Mouse (Mus musculus) testis, adult 2 months (tissue): ENCODE measurements around the gene Xlr5a. TPM values are rescaled to one million over a fixed set of nuclear protein-coding genes. Genes with fewer than 3 reads are reported as not detected.
"Not testable (repeated sequence)": the region's sequence is repeated elsewhere in the genome, so short reads cannot be mapped to it uniquely, and the experiment has no call there.

Experiments
- H3K27ac ChIP-seq: fragments of 200-500 bp; 2 replicates; pipeline ENCODE4 v1.5.1; 2012; ENCODE audit warnings: low read depth, low read length; ENCODE audit not compliant: control insufficient read depth, insufficient read depth
- H3K27me3 ChIP-seq: fragments of 200-500 bp; 2 replicates; pipeline ENCODE4 v1.6.1; 2012; ENCODE audit warnings: mild to moderate bottlenecking, low read length, moderate library complexity; ENCODE audit not compliant: control insufficient read depth, insufficient read depth
- H3K36me3 ChIP-seq: fragments of 200-500 bp; 2 replicates; pipeline ENCODE4 v1.6.1; 2012; ENCODE audit warnings: mild to moderate bottlenecking, low read length; ENCODE audit not compliant: control insufficient read depth, insufficient read depth
- H3K4me1 ChIP-seq: fragments of 200-500 bp; 2 replicates; pipeline ENCODE4 v1.6.1; 2012; ENCODE audit warnings: low read length; ENCODE audit not compliant: control insufficient read depth, insufficient read depth
- H3K4me3 ChIP-seq: fragments of 200-500 bp; 2 replicates; pipeline ENCODE4 v1.5.1; 2012; ENCODE audit warnings: low read depth, mild to moderate bottlenecking, low read length, moderate library complexity, mixed read lengths; ENCODE audit not compliant: control insufficient read depth
- CTCF ChIP-seq: fragments of 200-500 bp; IDR thresholded peaks from 2 replicates; pipeline ENCODE4 v1.5.1; 2012; ENCODE audit warnings: low read depth, mild to moderate bottlenecking, inconsistent platforms, low read length, moderate library complexity; ENCODE audit not compliant: control insufficient read depth, insufficient read depth, insufficient replicate concordance
- POLR2A ChIP-seq: fragments of 200-500 bp; IDR thresholded peaks from 2 replicates; pipeline ENCODE4 v1.6.1; 2012; ENCODE audit warnings: low read depth, mild to moderate bottlenecking, inconsistent platforms, low read length, moderate library complexity; ENCODE audit not compliant: control insufficient read depth
- polyA plus RNA-seq: library from polyadenylated mRNA; depleted of rRNA; stranded (reverse); fragments of >200 nt; gene quantifications from 2 replicates; pipeline ENCODE4 v1.2.3, GENCODE M21; 2012

The Xlr5a gene
- polyA plus RNA-seq, 1 experiment = 1.1 TPM

- Histone ChIP-seq H3K4me1 (no peaks in the 10 kb centered on the region), H3K27ac (no peak overlapping the region), H3K36me3 (no peaks in the 10 kb centered on the region), H3K27me3 (no peaks in the 10 kb centered on the region), H3K4me3 (no peak overlapping the region)
- no peak for TF ChIP-seq CTCF
- no peak for TF ChIP-seq POLR2A
Measured at GRCm38 (mm10) chrX:73312522-73312921, 19.7 kb upstream of the Xlr5a start.

- not testable (repeated sequence) for H3K4me1 ChIP-seq, H3K27me3 ChIP-seq, H3K36me3 ChIP-seq, H3K4me3 ChIP-seq, H3K27ac ChIP-seq
Measured at GRCm38 (mm10) chrX:73295745-73296144, 3.0 kb upstream of the Xlr5a start.

DNA sequence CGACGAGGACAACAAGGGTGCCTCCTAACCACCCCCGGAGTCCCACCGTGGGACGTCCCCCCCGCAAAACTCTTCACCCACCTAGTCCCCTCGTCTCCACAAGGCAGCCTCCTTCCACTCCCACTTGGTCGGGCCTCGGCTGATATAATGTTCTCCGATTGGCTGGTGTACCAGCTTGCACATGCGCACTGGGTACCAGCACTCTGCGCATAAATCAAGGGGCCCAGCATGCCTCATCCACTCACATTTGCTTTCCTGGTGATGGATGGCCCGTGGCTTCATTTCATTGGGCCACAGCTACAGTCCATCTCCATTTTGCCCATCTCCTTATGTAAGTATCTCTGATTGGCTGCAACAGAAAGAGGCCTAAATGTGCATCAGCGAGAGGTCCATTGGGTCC, 27.5 kb downstream of the Xlr5a start, which contains the start of gene Xlr3c:
Gene Xlr3c (minus strand): TSS at position 121 of the 400 bp plus-strand sequence.
- not testable (repeated sequence) for H3K4me1 ChIP-seq, H3K27ac ChIP-seq, H3K27me3 ChIP-seq, H3K36me3 ChIP-seq
- H3K4me3 ChIP-seq = peak within 1 kb of the TSS; percentile 9; the same call in 1 of the 2 replicates

DNA sequence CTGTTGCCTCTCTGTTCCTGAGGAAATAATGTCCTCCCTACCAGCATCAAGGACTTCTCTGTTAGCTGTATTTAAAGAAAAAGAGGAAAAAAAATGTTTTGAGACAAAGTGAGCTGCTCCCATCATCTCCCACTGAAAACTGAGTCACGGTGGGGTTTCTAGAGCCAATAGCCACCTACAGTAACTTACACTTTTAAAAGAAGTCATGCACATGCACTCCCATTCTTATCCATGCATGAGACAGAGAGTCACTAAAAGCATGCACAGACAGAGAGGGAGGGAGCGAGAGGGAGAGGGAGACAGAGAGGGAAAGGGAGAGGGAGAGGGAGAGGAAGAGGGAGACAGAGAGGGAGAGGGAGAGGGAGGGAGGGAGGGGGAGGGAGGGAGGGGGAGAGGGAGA, 30.3 kb downstream of the Xlr5a start:
- H3K27me3 ChIP-seq, H3K27ac ChIP-seq, H3K4me1 ChIP-seq, H3K4me3 ChIP-seq, H3K36me3 ChIP-seq: not testable (repeated sequence)

- not testable (repeated sequence) for H3K4me1 ChIP-seq, H3K36me3 ChIP-seq
Measured at GRCm38 (mm10) chrX:73242821-73243325, 49.9 kb downstream of the Xlr5a start, which contains the start of gene Xlr4c. Gene Xlr4c, minus strand, starts transcription at chrX:73243130.

DNA sequence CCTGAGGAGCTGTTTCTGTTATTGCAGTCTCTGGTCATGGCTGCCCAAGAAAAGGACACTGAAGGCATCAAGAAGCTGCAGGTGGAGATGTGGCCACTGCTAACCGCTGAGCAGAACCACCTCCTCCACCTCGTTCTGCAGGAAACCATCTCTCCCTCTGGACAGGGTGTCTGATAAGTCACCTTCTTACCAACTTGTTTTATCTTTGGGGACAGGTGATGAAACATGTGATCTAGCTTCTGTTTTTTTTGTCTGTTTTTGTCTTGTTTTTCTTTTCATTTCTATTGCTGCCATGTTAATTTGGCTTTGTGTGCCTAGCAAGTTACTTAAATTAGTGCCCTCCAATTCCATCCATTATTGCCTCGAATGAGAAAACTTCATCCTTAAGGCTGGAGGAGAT, 63.5 kb downstream of the Xlr5a start:
- no peak for TF ChIP-seq CTCF
- no peak for TF ChIP-seq POLR2A
- Histone ChIP-seq H3K4me3 (peak overlapping the region; percentile 95), H3K27me3 (no peaks in the 10 kb centered on the region), H3K4me1 (no peaks in the 10 kb centered on the region; the same call in 1 of the 2 replicates), H3K36me3 (no peaks in the 10 kb centered on the region), H3K27ac (no peak overlapping the region)

More at GRCm38 (mm10) chrX:73242821-73243325, 49.9 kb downstream of the Xlr5a start, which contains the start of gene Xlr4c:
- H3K4me3 ChIP-seq, H3K27me3 ChIP-seq, H3K27ac ChIP-seq: not testable (repeated sequence)

DNA sequence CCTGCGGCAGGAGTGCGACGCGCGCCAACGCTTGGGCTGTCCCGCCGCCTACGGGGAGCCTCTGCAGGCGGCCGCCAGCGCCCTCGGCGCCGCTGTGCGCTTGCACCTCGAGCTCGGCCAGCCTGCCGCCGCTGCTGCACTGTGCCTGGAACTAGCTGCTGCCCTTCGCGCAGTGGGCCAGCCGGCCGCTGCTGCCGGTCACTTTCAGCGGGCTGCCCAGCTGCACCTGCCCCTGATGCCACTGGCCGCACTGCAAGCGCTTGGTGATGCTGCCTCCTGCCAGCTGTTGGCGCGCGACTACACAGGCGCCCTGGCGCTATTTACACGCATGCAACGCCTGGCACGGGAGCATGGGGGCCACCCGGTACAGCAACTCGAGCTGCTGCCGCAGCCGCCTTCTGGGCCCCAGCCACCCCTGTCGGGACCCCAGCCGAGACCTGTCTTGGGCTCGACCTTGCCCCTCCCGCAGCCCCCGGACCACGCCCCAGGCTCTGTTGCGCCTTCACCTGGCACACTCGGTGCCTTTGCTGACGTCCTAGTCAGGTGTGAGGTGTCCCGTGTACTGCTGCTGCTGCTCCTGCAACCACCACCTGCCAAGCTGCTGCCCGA, 64.1 kb downstream of the Xlr5a start:
- Histone ChIP-seq H3K27me3 (no peaks in the 10 kb centered on the region), H3K27ac (peak overlapping the region; percentile 89)

GRCm38 (mm10) chrX:73227914-73228605, 64.7 kb downstream of the Xlr5a start, which contains the start of gene F8a:
Gene F8a, plus strand, starts transcription at chrX:73228291.
- Histone ChIP-seq H3K36me3 (no peaks in the 10 kb centered on the region), H3K27me3 (no peaks in the 10 kb centered on the region), H3K27ac (peak within 1 kb of the TSS; percentile 89), H3K4me3 (peak within 1 kb of the TSS; percentile 95), H3K4me1 (no peaks in the 10 kb centered on the region; the same call in 1 of the 2 replicates)
- TF ChIP-seq CTCF (no peak), POLR2A (peak; percentile 76)

More for the DNA sequence above, 64.1 kb downstream of the Xlr5a start:
- no peaks in the 10 kb centered on the region; the same call in 1 of the 2 replicates for H3K4me1 ChIP-seq
- H3K36me3 ChIP-seq = no peaks in the 10 kb centered on the region
- peak overlapping the region; percentile 95 for H3K4me3 ChIP-seq
- no peak; the same call in 1 of the 2 replicates for TF ChIP-seq POLR2A
- no peak for TF ChIP-seq CTCF
